Mouse (Mus musculus) forebrain, embryonic 10.5 days (tissue): ENCODE measurements around the gene Gpr22. TPM values are rescaled to one million over a fixed set of nuclear protein-coding genes. Genes with fewer than 3 reads are reported as not detected.

Source experiments
- DNase-seq: peaks from one replicate; pipeline ENCODE4 v3.0.0-alpha.2; 2017; ENCODE audit warnings: low spot score; ENCODE audit errors: extremely low spot score
- H3K27ac ChIP-seq: fragments of 300-500 bp; sonication (generic); 2 replicates; pipeline ENCODE4 v1.5.1; 2016; ENCODE audit warnings: mild to moderate bottlenecking
- H3K27me3 ChIP-seq: fragments of 300-500 bp; sonication (generic); 2 replicates; pipeline ENCODE4 v1.6.1; 2016; ENCODE audit warnings: mild to moderate bottlenecking; ENCODE audit not compliant: poor library complexity, severe bottlenecking
- H3K36me3 ChIP-seq: fragments of 300-500 bp; sonication (generic); replicated peaks from 2 replicates; pipeline ENCODE4 v1.6.1; 2016; ENCODE audit warnings: mild to moderate bottlenecking, moderate library complexity
- H3K4me1 ChIP-seq: fragments of 300-500 bp; sonication (generic); 2 replicates; pipeline ENCODE4 v1.6.1; 2016
- H3K4me3 ChIP-seq: fragments of 300-500 bp; sonication (generic); 2 replicates; pipeline ENCODE4 v1.5.1; 2016; ENCODE audit warnings: mild to moderate bottlenecking, moderate library complexity
- H3K9me3 ChIP-seq: fragments of 300-500 bp; sonication (generic); 2 replicates; pipeline ENCODE4 v1.6.1; 2016; ENCODE audit warnings: mild to moderate bottlenecking, moderate library complexity
- WGBS: fragments of 180-500 bp; shearing (Covaris S2); methylation state at CpG from one replicate; pipeline ENCODE4 v1.1.7; 2016; 5-methylcytosine and 5-hydroxymethylcytosine counted together
- polyA plus RNA-seq: library from polyadenylated mRNA; unstranded; fragments of >200 nt; fragmentation: Nextera tagmentation; extraction: Ambion mirVana; gene quantifications from 2 replicates; pipeline ENCODE4 v1.2.1, GENCODE M21; 2016

Gpr22 gene
- polyA plus RNA-seq, result 0.52 and 0.69 TPM in 2 replicates

- DNase-seq, result no peak
- Histone ChIP-seq H3K4me3 (no peak within 1 kb of the TSS), H3K27ac (no peak within 1 kb of the TSS)
Measured at GRCm38 (mm10) chr12:31713600-31713999, at the start of gene Gpr22. Gene Gpr22 (minus strand): TSS chr12:31713947.

GRCm38 (mm10) chr12:31755885-31756755 is 42.4 kb upstream of the Gpr22 start:
- DNase-seq, result no peak
- H3K36me3 ChIP-seq, result no peaks in the 10 kb centered on the region
- H3K4me1 ChIP-seq, result no peaks in the 10 kb centered on the region
- H3K4me3 ChIP-seq, result no peak overlapping the region
- no peaks in the 10 kb centered on the region for H3K9me3 ChIP-seq
- WGBS, result 71% methylated on average over 2 of the region's 2 CpGs
- no peaks in the 10 kb centered on the region for H3K27me3 ChIP-seq
- H3K27ac ChIP-seq, result no peak overlapping the region

More at GRCm38 (mm10) chr12:31713600-31713999, at the start of gene Gpr22:
- WGBS, result 38% methylated on average over 6 of the region's 6 CpGs
- Histone ChIP-seq H3K4me1 (0 out of 2 replicates have a peak, but pooled peaks cover 4% of the 10 kb centered on the region), H3K9me3 (no peaks in the 10 kb centered on the region), H3K27me3 (no peaks in the 10 kb centered on the region), H3K36me3 (no peaks in the 10 kb centered on the region)

GRCm38 (mm10) chr12:31754465-31754864 is 40.7 kb upstream of the Gpr22 start:
- Histone ChIP-seq H3K4me1 (no peaks in the 10 kb centered on the region), H3K36me3 (no peaks in the 10 kb centered on the region), H3K9me3 (no peaks in the 10 kb centered on the region), H3K27me3 (no peaks in the 10 kb centered on the region), H3K4me3 (no peak overlapping the region), H3K27ac (no peak overlapping the region)
- no peak for DNase-seq
- WGBS, result 76% methylated on average over 2 of the region's 2 CpGs

GRCm38 (mm10) chr12:31749846-31750245 is 36.1 kb upstream of the Gpr22 start:
- H3K27ac ChIP-seq, result no peak overlapping the region
- no peaks in the 10 kb centered on the region for H3K27me3 ChIP-seq
- no peaks in the 10 kb centered on the region for H3K36me3 ChIP-seq
- H3K4me3 ChIP-seq, result no peak overlapping the region
- H3K4me1 ChIP-seq, result no peaks in the 10 kb centered on the region
- no peaks in the 10 kb centered on the region for H3K9me3 ChIP-seq
- 91% methylated on average over 4 of the region's 4 CpGs for WGBS
- DNase-seq, result no peak

GRCm38 (mm10) chr12:31747301-31747700 is 33.6 kb upstream of the Gpr22 start:
- DNase-seq, result no peak
- Histone ChIP-seq H3K4me3 (no peak overlapping the region), H3K9me3 (peaks cover 5% of the 10 kb centered on the region; the same call in 1 of the 2 replicates), H3K27ac (no peak overlapping the region), H3K36me3 (no peaks in the 10 kb centered on the region), H3K27me3 (no peaks in the 10 kb centered on the region), H3K4me1 (no peaks in the 10 kb centered on the region)
- WGBS, result 84% methylated on average over 8 of the region's 8 CpGs

GRCm38 (mm10) chr12:31734616-31735015 is 20.9 kb upstream of the Gpr22 start:
- WGBS, result 94% methylated on average over 2 of the region's 2 CpGs
- Histone ChIP-seq H3K4me1 (no peaks in the 10 kb centered on the region), H3K9me3 (no peaks in the 10 kb centered on the region), H3K27ac (no peak overlapping the region), H3K36me3 (no peaks in the 10 kb centered on the region), H3K27me3 (no peaks in the 10 kb centered on the region), H3K4me3 (no peak overlapping the region)
- DNase-seq, result no peak

GRCm38 (mm10) chr12:31730126-31730525 is 16.4 kb upstream of the Gpr22 start:
- no peaks in the 10 kb centered on the region for H3K9me3 ChIP-seq
- no peaks in the 10 kb centered on the region for H3K36me3 ChIP-seq
- 0 out of 2 replicates have a peak, but pooled peaks cover 4% of the 10 kb centered on the region for H3K4me1 ChIP-seq
- no peak overlapping the region for H3K27ac ChIP-seq
- no peaks in the 10 kb centered on the region for H3K27me3 ChIP-seq
- DNase-seq, result no peak
- H3K4me3 ChIP-seq, result no peak overlapping the region
- 100% methylated on average over 1 of the region's 1 CpGs for WGBS

- no peak overlapping the region for H3K27ac ChIP-seq
- no peak overlapping the region for H3K4me3 ChIP-seq
- DNase-seq, result no peak
- 0 out of 2 replicates have a peak, but pooled peaks cover 4% of the 10 kb centered on the region for H3K4me1 ChIP-seq
- no peaks in the 10 kb centered on the region for H3K9me3 ChIP-seq
- H3K36me3 ChIP-seq, result no peaks in the 10 kb centered on the region
- no peaks in the 10 kb centered on the region for H3K27me3 ChIP-seq
- WGBS, result 48% methylated on average over 1 of the region's 1 CpGs
Measured at GRCm38 (mm10) chr12:31726707-31727106, 13.0 kb upstream of the Gpr22 start.

- Histone ChIP-seq H3K27ac (no peak overlapping the region), H3K36me3 (no peaks in the 10 kb centered on the region), H3K9me3 (no peaks in the 10 kb centered on the region), H3K4me1 (peaks cover 10% of the 10 kb centered on the region), H3K4me3 (no peak overlapping the region), H3K27me3 (no peaks in the 10 kb centered on the region)
- no peak for DNase-seq
- WGBS, result 91% methylated on average over 12 of the region's 12 CpGs
Measured at GRCm38 (mm10) chr12:31725511-31726275, 11.9 kb upstream of the Gpr22 start.

GRCm38 (mm10) chr12:31724576-31724975 is 10.8 kb upstream of the Gpr22 start:
- Histone ChIP-seq H3K27me3 (no peaks in the 10 kb centered on the region), H3K27ac (no peak overlapping the region), H3K4me1 (peaks cover 13% of the 10 kb centered on the region), H3K4me3 (no peak overlapping the region), H3K9me3 (no peaks in the 10 kb centered on the region), H3K36me3 (no peaks in the 10 kb centered on the region)
- no peak for DNase-seq
- 87% methylated on average over 3 of the region's 3 CpGs for WGBS

GRCm38 (mm10) chr12:31719586-31720275 is 6.0 kb upstream of the Gpr22 start:
- WGBS, result 100% methylated on average over 1 of the region's 1 CpGs

GRCm38 (mm10) chr12:31714070-31714469 is 323 bp upstream of the Gpr22 start:
- Histone ChIP-seq H3K27ac (no peak overlapping the region), H3K4me3 (no peak overlapping the region), H3K9me3 (no peaks in the 10 kb centered on the region), H3K4me1 (0 out of 2 replicates have a peak, but pooled peaks cover 4% of the 10 kb centered on the region), H3K36me3 (no peaks in the 10 kb centered on the region), H3K27me3 (no peaks in the 10 kb centered on the region)
- no peak for DNase-seq
- WGBS, result 92% methylated on average over 3 of the region's 3 CpGs

More at GRCm38 (mm10) chr12:31719586-31720275, 6.0 kb upstream of the Gpr22 start:
- Histone ChIP-seq H3K27ac (no peak overlapping the region), H3K27me3 (no peaks in the 10 kb centered on the region), H3K4me3 (no peak overlapping the region), H3K4me1 (peaks cover 9% of the 10 kb centered on the region), H3K9me3 (no peaks in the 10 kb centered on the region), H3K36me3 (no peaks in the 10 kb centered on the region)
- no peak for DNase-seq
